Mouse (Mus musculus): ENCODE data around the gene Auts2. TPM values are rescaled to one million over a fixed set of nuclear protein-coding genes. Genes with fewer than 3 reads are reported as not detected.
A peak's percentile ranks its signal among the peaks of the same experiment; 100 is the strongest.

Gene Auts2
- total RNA-seq, 2 experiments from 2014 or later: 24.3 to 29.9 TPM

- DNase-seq: peak; percentile 16 to 23
Observed at GRCm38 (mm10) chr5:132083753-132084326, 459.3 kb downstream of the Auts2 start.

- DNase-seq: no peak
Observed at GRCm38 (mm10) chr5:132075942-132076341, 467.2 kb downstream of the Auts2 start.

- DNase-seq: peak; percentile 58 to 60
Observed at GRCm38 (mm10) chr5:132074724-132075374, 468.3 kb downstream of the Auts2 start.

- DNase-seq: peak in 1 of 2 experiments; percentile 18
Observed at GRCm38 (mm10) chr5:132074360-132074723, 468.8 kb downstream of the Auts2 start.

GRCm38 (mm10) chr5:132073677-132074359 lies 469.3 kb downstream of the Auts2 start:
- no peak for DNase-seq

GRCm38 (mm10) chr5:132072356-132072755 lies 470.8 kb downstream of the Auts2 start:
- DNase-seq: no peak

GRCm38 (mm10) chr5:132067750-132068739 lies 475.1 kb downstream of the Auts2 start:
- no peak for DNase-seq

- DNase-seq: no peak
Observed at GRCm38 (mm10) chr5:132060116-132060515, 483.0 kb downstream of the Auts2 start.

GRCm38 (mm10) chr5:132052637-132053036 lies 490.5 kb downstream of the Auts2 start:
- no peak for DNase-seq

- DNase-seq: no peak
Observed at GRCm38 (mm10) chr5:132039584-132039983, 503.6 kb downstream of the Auts2 start.

- DNase-seq: no peak
Observed at GRCm38 (mm10) chr5:132033491-132034350, 509.4 kb downstream of the Auts2 start.

GRCm38 (mm10) chr5:132030941-132031531 lies 512.1 kb downstream of the Auts2 start:
- peak; percentile 1 to 4 for DNase-seq

- DNase-seq: no peak
Observed at GRCm38 (mm10) chr5:132029638-132030037, 513.5 kb downstream of the Auts2 start.

- DNase-seq: peak; percentile 6 to 8
Observed at GRCm38 (mm10) chr5:132029038-132029437, 514.1 kb downstream of the Auts2 start.

GRCm38 (mm10) chr5:132027859-132028498 lies 515.2 kb downstream of the Auts2 start:
- no peak for DNase-seq

- DNase-seq: no peak
Observed at GRCm38 (mm10) chr5:132013296-132013695, 529.8 kb downstream of the Auts2 start.

GRCm38 (mm10) chr5:132011795-132012194 lies 531.3 kb downstream of the Auts2 start:
- no peak for DNase-seq

GRCm38 (mm10) chr5:132008703-132009222 lies 534.4 kb downstream of the Auts2 start:
- no peak for DNase-seq

- no peak for DNase-seq
Observed at GRCm38 (mm10) chr5:132007907-132008306, 535.2 kb downstream of the Auts2 start.

GRCm38 (mm10) chr5:131992681-131993211 lies 550.4 kb downstream of the Auts2 start:
- no peak for DNase-seq
